Mouse (Mus musculus) retina, postnatal 1 day (tissue): ENCODE data around the gene Hic2.
"Not testable (repeated sequence)": the region's sequence is repeated elsewhere in the genome, so short reads cannot be mapped to it uniquely, and the experiment has no call there.

Source experiments
- DNase-seq: peaks from one replicate; pipeline ENCODE4 v3.0.0-alpha.2; 2012

Hic2 gene

GRCm38 (mm10) chr16:17232794-17233701 is at the start of gene Hic2:
Hic2 (plus strand) TSS chr16:17233572.
- peak; percentile 98 for DNase-seq

GRCm38 (mm10) chr16:17185475-17185874 is 47.9 kb upstream of the Hic2 start:
- DNase-seq = no peak

- no peak for DNase-seq
These were observed 39.5 kb upstream of the Hic2 start for GRCm38 (mm10) chr16:17193823-17194222.

GRCm38 (mm10) chr16:17200121-17200952 is 33.0 kb upstream of the Hic2 start:
- DNase-seq = no peak

GRCm38 (mm10) chr16:17200953-17201707 is 32.2 kb upstream of the Hic2 start:
- DNase-seq = peak; percentile 92

GRCm38 (mm10) chr16:17201977-17202376 is 31.4 kb upstream of the Hic2 start:
- DNase-seq = peak; percentile 49

- DNase-seq = no peak
These were observed 30.8 kb upstream of the Hic2 start, which contains the start of gene Ube2l3 for GRCm38 (mm10) chr16:17202549-17202948. Ube2l3 (minus strand) TSS chr16:17202649.

- DNase-seq = peak; percentile 70
These were observed 28.4 kb upstream of the Hic2 start for GRCm38 (mm10) chr16:17204990-17205389.

GRCm38 (mm10) chr16:17208389-17209361 is 24.7 kb upstream of the Hic2 start, which contains the start of gene Rimbp3:
Rimbp3 (plus strand) TSS chr16:17208603.
- DNase-seq = peak; percentile 95

GRCm38 (mm10) chr16:17209404-17209960 is 23.9 kb upstream of the Hic2 start:
- no peak for DNase-seq

- DNase-seq = peak; percentile 92
These were observed 23.2 kb upstream of the Hic2 start for GRCm38 (mm10) chr16:17209981-17210838.

GRCm38 (mm10) chr16:17216934-17217633 is 16.3 kb upstream of the Hic2 start:
- no peak for DNase-seq

- DNase-seq = no peak
These were observed 13.1 kb upstream of the Hic2 start for GRCm38 (mm10) chr16:17220127-17220733.

- DNase-seq = peak; percentile 56
These were observed 11.2 kb upstream of the Hic2 start for GRCm38 (mm10) chr16:17222197-17222596.

- DNase-seq = no peak
These were observed 7.8 kb upstream of the Hic2 start for GRCm38 (mm10) chr16:17225584-17225983.

- DNase-seq = no peak
These were observed 6.9 kb upstream of the Hic2 start for GRCm38 (mm10) chr16:17226496-17226895.

GRCm38 (mm10) chr16:17231523-17231922 is 1.8 kb upstream of the Hic2 start:
- DNase-seq = not testable (repeated sequence)

GRCm38 (mm10) chr16:17233702-17234498 is 528 bp downstream of the Hic2 start:
- peak; percentile 80 for DNase-seq
